Mouse (Mus musculus): Measurements from ENCODE around the gene Pemt. TPM values are rescaled to one million over a fixed set of nuclear protein-coding genes. Genes with fewer than 3 reads are reported as not detected.
A peak's percentile ranks its signal among the peaks of the same experiment; 100 is the strongest.
"Not testable (repeated sequence)": the region's sequence is repeated elsewhere in the genome, so short reads cannot be mapped to it uniquely, and the experiment has no call there.

Pemt gene
- polyA plus RNA-seq, 1 experiment, result 7.5 TPM

DNA sequence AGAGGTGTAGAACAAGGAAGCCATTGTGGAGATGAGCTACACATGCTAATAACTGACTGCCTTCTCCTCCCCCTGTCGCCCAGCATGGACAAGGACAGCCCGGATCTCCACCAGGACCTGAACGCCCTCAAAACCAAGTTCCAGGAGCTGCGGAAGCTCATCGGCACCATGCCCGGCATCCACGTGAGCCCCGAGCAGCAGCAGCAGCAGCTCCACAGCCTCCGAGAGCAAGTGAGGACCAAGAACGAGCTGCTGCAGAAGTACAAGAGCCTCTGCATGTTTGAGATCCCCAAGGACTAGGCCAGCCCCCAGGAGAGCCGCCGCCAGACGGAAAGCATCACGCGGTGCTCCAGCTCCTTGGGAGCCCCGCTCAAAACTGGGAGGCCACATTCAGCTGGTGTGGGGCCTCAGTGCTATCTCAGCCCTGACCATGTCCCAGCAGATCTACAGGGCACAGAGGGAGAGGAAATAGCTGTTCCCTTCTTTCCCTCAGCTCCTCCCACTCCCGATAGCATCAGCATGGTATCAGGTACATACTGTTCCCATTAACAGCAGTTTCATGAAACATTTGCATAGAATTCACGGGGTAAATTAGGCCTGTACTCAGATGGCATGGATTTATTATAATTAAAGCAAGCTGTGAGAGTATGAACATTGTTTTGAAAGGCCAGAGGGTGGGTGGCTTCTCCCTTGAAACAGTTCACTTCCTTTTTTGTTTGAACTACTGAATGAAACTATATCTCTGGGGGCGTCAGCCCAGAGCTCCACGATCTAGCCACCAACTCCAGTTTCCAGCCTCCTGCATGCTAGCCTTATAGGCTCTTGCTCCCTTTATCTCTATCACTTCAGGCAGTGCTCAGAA, 85.6 kb downstream of the Pemt start:
- Histone ChIP-seq H3K27me3 (ENCODE audit: control insufficient read depth, insufficient read depth, low read length) (no peaks in the 10 kb centered on the region), H3K4me3 (replicated peaks; ENCODE audit: insufficient read depth, low read depth, low read length) (no peak overlapping the region), H3K4me1 (ENCODE audit: control insufficient read depth, insufficient read depth, low read length) (no peaks in the 10 kb centered on the region), H3K27ac (ENCODE audit: insufficient read depth, low read length) (no peak overlapping the region)
- WGBS, result 89% methylated on average over 20 of the region's 20 CpGs
- TF ChIP-seq POLR2A (IDR thresholded peaks at IDR 0.05; ENCODE audit: borderline replicate concordance, insufficient read depth, low read length) (no peak), CTCF (IDR thresholded peaks at IDR 0.05; ENCODE audit: borderline replicate concordance, insufficient read depth, low read depth, low read length) (no peak)
- DNase-seq, result no peak

DNA sequence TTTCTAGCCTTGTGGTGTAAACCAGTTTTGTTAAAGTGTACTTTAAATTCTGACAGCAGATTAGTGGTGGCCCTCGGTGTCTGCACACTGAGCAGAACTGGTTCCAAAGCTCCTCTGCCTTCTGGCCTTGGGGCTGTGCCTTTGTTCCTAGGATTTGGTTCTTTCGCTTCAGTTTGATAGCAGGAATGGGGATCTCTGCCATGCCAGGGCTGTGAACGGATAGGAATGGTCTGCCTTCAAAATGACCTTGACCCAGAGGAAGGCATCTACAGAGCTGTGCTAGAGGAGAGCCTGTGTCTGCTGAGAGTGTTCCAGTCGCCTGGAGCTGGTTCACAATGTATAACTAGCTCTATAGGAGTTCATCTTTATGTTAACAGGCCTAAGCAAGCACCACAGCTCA, 86.8 kb downstream of the Pemt start:
- Histone ChIP-seq H3K27me3 (ENCODE audit: control insufficient read depth, insufficient read depth, low read length) (no peaks in the 10 kb centered on the region), H3K27ac (ENCODE audit: insufficient read depth, low read length) (no peak overlapping the region), H3K4me1 (ENCODE audit: control insufficient read depth, insufficient read depth, low read length) (no peaks in the 10 kb centered on the region; the same call in 1 of the 2 replicates), H3K4me3 (replicated peaks; ENCODE audit: insufficient read depth, low read depth, low read length) (no peak overlapping the region)
- no peak for TF ChIP-seq CTCF (IDR thresholded peaks at IDR 0.05; ENCODE audit: borderline replicate concordance, insufficient read depth, low read depth, low read length)
- TF ChIP-seq POLR2A (IDR thresholded peaks at IDR 0.05; ENCODE audit: borderline replicate concordance, insufficient read depth, low read length), result no peak
- 81% methylated on average over 4 of the region's 4 CpGs for WGBS
- DNase-seq, result no peak

DNA sequence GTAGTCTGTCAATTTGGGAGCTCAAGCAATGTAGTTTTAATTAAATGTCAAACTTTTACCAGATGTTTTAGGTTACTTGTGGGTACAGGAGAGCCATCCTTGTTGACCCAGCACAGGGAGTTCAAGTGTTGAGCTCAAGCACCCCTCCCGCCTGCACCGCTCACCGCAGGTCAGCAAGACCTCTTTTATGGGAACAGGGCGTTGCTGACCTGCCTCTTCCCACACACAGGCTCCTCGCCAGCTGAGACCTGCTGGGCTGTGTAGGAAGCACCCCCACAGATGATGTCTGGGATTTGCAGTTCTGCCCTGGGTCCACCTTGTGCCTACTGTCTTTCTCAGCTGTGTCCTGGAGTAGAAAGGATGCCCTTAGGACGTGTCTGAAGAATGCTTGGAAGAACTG, 89.5 kb downstream of the Pemt start:
- TF ChIP-seq POLR2A (IDR thresholded peaks at IDR 0.05; ENCODE audit: borderline replicate concordance, insufficient read depth, low read length) (no peak), CTCF (IDR thresholded peaks at IDR 0.05; ENCODE audit: borderline replicate concordance, insufficient read depth, low read depth, low read length) (no peak)
- Histone ChIP-seq H3K4me3 (replicated peaks; ENCODE audit: insufficient read depth, low read depth, low read length) (no peak overlapping the region), H3K4me1 (ENCODE audit: control insufficient read depth, insufficient read depth, low read length) (no peaks in the 10 kb centered on the region; the same call in 1 of the 2 replicates), H3K27ac (ENCODE audit: insufficient read depth, low read length) (no peak overlapping the region), H3K27me3 (ENCODE audit: control insufficient read depth, insufficient read depth, low read length) (no peaks in the 10 kb centered on the region)
- 74% methylated on average over 6 of the region's 6 CpGs for WGBS
- no peak for DNase-seq

DNA sequence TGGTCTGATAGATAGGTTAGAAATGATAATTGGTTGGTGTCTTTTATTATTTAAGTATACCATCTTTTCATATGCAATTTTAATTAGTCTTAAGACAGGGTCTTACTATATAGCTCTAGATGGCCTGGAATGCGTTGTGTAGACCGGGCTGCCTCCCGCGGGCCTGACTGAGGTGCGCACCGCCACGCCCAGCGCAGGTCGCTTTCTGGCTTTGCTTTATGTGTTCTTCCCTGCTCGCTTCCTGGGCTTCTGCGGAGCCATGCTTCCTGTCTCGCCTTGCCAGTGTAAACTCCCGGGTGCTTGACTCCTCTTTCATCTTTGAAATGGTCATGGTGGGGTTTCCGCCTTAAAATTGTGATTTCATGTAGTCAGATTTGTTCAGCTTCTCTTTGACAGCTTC, 93.4 kb downstream of the Pemt start:
- TF ChIP-seq POLR2A (IDR thresholded peaks at IDR 0.05; ENCODE audit: borderline replicate concordance, insufficient read depth, low read length) (no peak), CTCF (IDR thresholded peaks at IDR 0.05; ENCODE audit: borderline replicate concordance, insufficient read depth, low read depth, low read length) (no peak)
- Histone ChIP-seq H3K4me1 (ENCODE audit: control insufficient read depth, insufficient read depth, low read length) (no peaks in the 10 kb centered on the region; the same call in 1 of the 2 replicates), H3K27ac (ENCODE audit: insufficient read depth, low read length) (no peak overlapping the region), H3K27me3 (ENCODE audit: control insufficient read depth, insufficient read depth, low read length) (no peaks in the 10 kb centered on the region), H3K4me3 (replicated peaks; ENCODE audit: insufficient read depth, low read depth, low read length) (no peak overlapping the region)
- DNase-seq, result no peak
- WGBS, result 88% methylated on average over 14 of the region's 14 CpGs

DNA sequence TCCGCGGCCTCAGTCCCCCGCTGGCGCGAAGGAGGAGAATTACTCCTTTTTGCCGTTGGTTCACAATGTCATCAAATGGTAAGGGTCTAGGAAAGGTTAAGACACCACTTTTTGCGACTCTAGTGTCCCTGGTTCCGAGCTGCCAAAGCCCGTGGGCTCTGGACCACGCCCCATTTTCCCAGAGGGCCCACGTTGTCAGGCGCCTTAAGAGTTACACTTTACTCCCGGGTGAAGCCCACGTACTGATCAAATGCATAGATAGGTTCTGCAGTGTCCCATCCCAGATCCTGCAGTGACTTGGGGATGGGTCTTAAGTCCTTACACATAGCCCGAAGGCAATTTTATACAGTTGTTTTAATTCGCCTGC, 97.9 kb downstream of the Pemt start:
- no peaks in the 10 kb centered on the region; the same call in 1 of the 2 replicates for H3K4me1 ChIP-seq (ENCODE audit: control insufficient read depth, insufficient read depth, low read length)
- peak overlapping the region; percentile 52 for H3K27ac ChIP-seq (ENCODE audit: insufficient read depth, low read length)
- H3K4me3 ChIP-seq (replicated peaks; ENCODE audit: insufficient read depth, low read depth, low read length), result peak overlapping the region; percentile 95
- no peak for DNase-seq
- 2% methylated on average over 16 of the region's 16 CpGs for WGBS
- no peaks in the 10 kb centered on the region for H3K27me3 ChIP-seq (ENCODE audit: control insufficient read depth, insufficient read depth, low read length)
- no peak for TF ChIP-seq POLR2A (IDR thresholded peaks at IDR 0.05; ENCODE audit: borderline replicate concordance, insufficient read depth, low read length)
- TF ChIP-seq CTCF (IDR thresholded peaks at IDR 0.05; ENCODE audit: borderline replicate concordance, insufficient read depth, low read depth, low read length), result no peak

DNA sequence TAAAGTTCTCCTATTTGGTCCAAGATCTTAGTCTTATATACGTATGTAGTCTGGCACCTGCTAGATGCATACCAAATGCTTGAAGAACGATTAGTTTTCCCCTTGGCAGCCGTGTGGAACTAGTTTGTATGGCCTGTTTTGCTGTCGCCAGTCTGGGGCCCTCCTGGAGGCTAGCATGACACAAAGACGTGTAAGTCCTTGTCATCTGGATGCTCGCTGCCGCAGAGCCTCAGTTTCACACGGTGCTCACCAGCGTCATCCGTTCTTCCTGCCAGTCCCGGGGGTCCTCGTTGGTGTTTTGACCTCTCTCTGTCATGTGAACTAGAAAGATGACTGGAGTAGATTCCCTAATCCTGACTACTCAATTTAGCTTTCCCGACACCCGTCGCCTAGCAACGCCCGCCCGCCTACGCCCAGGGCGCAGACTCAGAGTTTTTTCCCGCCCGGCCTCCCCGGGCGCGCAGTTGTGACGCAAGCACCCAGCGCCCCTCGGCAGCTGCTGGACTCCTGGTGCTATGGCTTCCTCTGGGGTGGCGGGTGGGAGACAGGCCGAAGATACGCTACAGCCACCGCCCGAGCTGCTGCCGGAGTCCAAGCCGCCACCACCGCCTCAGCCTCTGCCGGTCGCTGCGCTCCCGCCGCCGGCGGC, 98.4 kb downstream of the Pemt start, which contains the start of gene Med9:
Med9 (plus strand) TSS at position 455 of the 649 bp plus-strand sequence.
- peak within 1 kb of the TSS; percentile 95 for H3K4me3 ChIP-seq (replicated peaks; ENCODE audit: insufficient read depth, low read depth, low read length)
- under 1% methylated on average over 43 of the region's 43 CpGs for WGBS
- peak within 1 kb of the TSS; percentile 52 for H3K27ac ChIP-seq (ENCODE audit: insufficient read depth, low read length)
- H3K4me1 ChIP-seq (ENCODE audit: control insufficient read depth, insufficient read depth, low read length), result no peaks in the 10 kb centered on the region; the same call in 1 of the 2 replicates
- H3K27me3 ChIP-seq (ENCODE audit: control insufficient read depth, insufficient read depth, low read length), result no peaks in the 10 kb centered on the region
- peak; percentile 92 to 94 for DNase-seq
- TF ChIP-seq POLR2A (IDR thresholded peaks at IDR 0.05; ENCODE audit: borderline replicate concordance, insufficient read depth, low read length), result peak; percentile 43; the same call in 1 of the 2 replicates
- TF ChIP-seq CTCF (IDR thresholded peaks at IDR 0.05; ENCODE audit: borderline replicate concordance, insufficient read depth, low read depth, low read length), result no peak

DNA sequence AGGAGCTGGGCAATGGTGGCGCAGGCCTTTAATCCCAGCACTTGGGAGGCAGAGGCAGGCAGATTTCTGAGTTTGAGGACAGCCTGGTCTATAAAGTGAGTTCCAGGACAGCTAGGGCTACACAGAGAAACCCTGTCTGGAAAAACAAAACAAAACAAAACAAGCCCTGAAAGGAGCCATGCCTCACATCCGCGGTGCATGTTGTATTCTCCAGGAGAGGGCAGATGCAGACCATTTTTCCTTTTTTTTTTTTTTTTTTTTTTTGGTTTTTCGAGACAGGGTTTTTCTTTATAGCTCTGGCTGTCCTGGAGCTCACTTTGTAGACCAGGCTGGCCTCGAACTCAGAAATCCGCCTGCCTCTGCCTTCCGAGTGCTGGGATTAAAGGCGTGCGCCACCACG, 101.4 kb downstream of the Pemt start:
- not testable (repeated sequence) for H3K27ac ChIP-seq (ENCODE audit: insufficient read depth, low read length); H3K27me3 ChIP-seq (ENCODE audit: control insufficient read depth, insufficient read depth, low read length); H3K4me3 ChIP-seq (replicated peaks; ENCODE audit: insufficient read depth, low read depth, low read length); H3K4me1 ChIP-seq (ENCODE audit: control insufficient read depth, insufficient read depth, low read length); DNase-seq
- 85% methylated on average over 10 of the region's 10 CpGs for WGBS

DNA sequence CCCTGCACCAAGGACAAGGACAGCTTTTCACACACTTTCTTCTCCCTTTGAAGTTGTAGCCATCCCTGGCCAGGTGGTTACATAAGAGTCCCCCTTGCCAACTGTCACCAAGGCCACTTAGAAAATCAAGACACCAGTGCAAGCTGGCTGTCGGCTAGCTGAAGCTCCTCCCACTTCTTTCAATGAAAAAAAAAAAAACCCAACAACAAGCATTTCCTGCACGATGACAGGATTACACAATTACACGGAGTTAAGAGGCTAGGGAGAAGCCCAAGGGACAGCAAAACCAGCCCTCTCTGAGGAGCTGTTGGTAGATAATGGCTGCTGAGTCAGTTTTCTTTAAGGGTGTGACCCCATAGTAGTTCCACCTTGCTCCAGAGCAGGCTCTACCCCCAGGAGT, 104.9 kb downstream of the Pemt start:
- Histone ChIP-seq H3K4me3 (replicated peaks; ENCODE audit: insufficient read depth, low read depth, low read length) (no peak overlapping the region), H3K4me1 (ENCODE audit: control insufficient read depth, insufficient read depth, low read length) (no peaks in the 10 kb centered on the region), H3K27ac (ENCODE audit: insufficient read depth, low read length) (no peak overlapping the region), H3K27me3 (ENCODE audit: control insufficient read depth, insufficient read depth, low read length) (no peaks in the 10 kb centered on the region)
- no peak for DNase-seq
- 10% methylated on average over 3 of the region's 3 CpGs for WGBS
- TF ChIP-seq CTCF (IDR thresholded peaks at IDR 0.05; ENCODE audit: borderline replicate concordance, insufficient read depth, low read depth, low read length) (no peak), POLR2A (IDR thresholded peaks at IDR 0.05; ENCODE audit: borderline replicate concordance, insufficient read depth, low read length) (no peak)
